9 mouse cellular contexts compared by ENCODE assay signal in genomic region chr2:75763252-75763651, GRCm38 (mm10). TPM values are rescaled to one million over a fixed set of nuclear protein-coding genes. Genes with fewer than 3 reads are reported as not detected.
DNase-seq lines count a peak whose midpoint lies in the region; ATAC-seq lines count a peak whose summit lies in the region.
"Had no signal": no experiment of that assay in that cellular context is flagged by ENCODE, and none has a peak within 500 bp of the region (broad histone marks: within the 10 kb centered on the region; RNA-seq: fewer than 3 reads in every experiment).

No protein-coding gene starts in this region.

- no peak overlapping the region for H3K4me3 ChIP-seq in kidney, embryonic 16.5 days (ENCODE audit: low read length)
- no peak overlapping the region for H3K4me3 ChIP-seq in macrophage (ENCODE audit: inconsistent target)
- H3K4me3 ChIP-seq in hindbrain, embryonic 13.5 days, result no peak overlapping the region
- H3K4me3 ChIP-seq: embryonic facial prominence, embryonic 12.5 days had no signal

- H3K79me2 ChIP-seq in macrophage (ENCODE audit: inconsistent target), result no peaks in the 10 kb centered on the region; the same call in 1 of the 2 replicates

- H3K27ac ChIP-seq in kidney, embryonic 16.5 days (ENCODE audit: low read length), result no peak overlapping the region
- H3K27ac ChIP-seq in macrophage, result peak overlapping the region; percentile 78
- no peak overlapping the region for H3K27ac ChIP-seq in hindbrain, embryonic 13.5 days
- H3K27ac ChIP-seq: embryonic facial prominence, embryonic 12.5 days had no signal

- H3K4me1 ChIP-seq in kidney, embryonic 16.5 days (ENCODE audit: insufficient read depth, low read length), result peaks cover under 1% of the 10 kb centered on the region; the same call in 1 of the 2 replicates
- H3K4me1 ChIP-seq in hindbrain, embryonic 13.5 days (replicated peaks), result peaks cover 3% of the 10 kb centered on the region; the same call in 1 of the 2 replicates

- H3K27me3 ChIP-seq in kidney, embryonic 16.5 days (ENCODE audit: insufficient read depth, low read length), result no peaks in the 10 kb centered on the region
- no peaks in the 10 kb centered on the region for H3K27me3 ChIP-seq in hindbrain, embryonic 13.5 days
- H3K27me3 ChIP-seq: embryonic facial prominence, embryonic 12.5 days had no signal

- 0 out of 2 replicates have a peak, but pooled peaks have one; percentile 46 for ATAC-seq in kidney, embryonic 16.5 days (ENCODE audit: low FRiP score, low TSS enrichment)
- ATAC-seq in hindbrain, embryonic 13.5 days (ENCODE audit: low FRiP score), result no peak

- intact Hi-C loops in left cerebral cortex, postnatal 4 days (cut with DNase I), result loop anchor here (10.0 kb wide), 1 partner anchor 58 kb away; the partner anchor contains the start of gene Nfe2l2

- H3K9ac ChIP-seq in kidney, embryonic 16.5 days (replicated peaks; ENCODE audit: low read length), result no peak overlapping the region
- no peak overlapping the region for H3K9ac ChIP-seq in hindbrain, embryonic 13.5 days
- H3K9ac ChIP-seq: embryonic facial prominence, embryonic 12.5 days had no signal

- DNase-seq in adrenal gland, adult 8-10 months, result peak; percentile 38
- DNase-seq in adrenal gland, postnatal 25 days, result no peak
- peak; percentile 53 for DNase-seq in c-Kit-positive CD71-negative TER-119-negative erythroid progenitor cells, embryonic 14.5 days (ENCODE audit: low read depth)
- no peak for DNase-seq in left cerebral cortex, postnatal 4 days
- DNase-seq in urinary bladder, postnatal 25 days (ENCODE audit: low spot score), result no peak

- WGBS in kidney, embryonic 16.5 days, result 61% methylated on average over 3 of the region's 3 CpGs
- WGBS in macrophage (ENCODE audit: missing documents), result 0% methylated on average over 3 of the region's 3 CpGs
- 83% methylated on average over 3 of the region's 3 CpGs for WGBS in hindbrain, embryonic 13.5 days

- no peak overlapping the region for H3K4me2 ChIP-seq in kidney, embryonic 16.5 days (replicated peaks; ENCODE audit: low read depth, low read length)
- no peak overlapping the region for H3K4me2 ChIP-seq in hindbrain, embryonic 13.5 days
- H3K4me2 ChIP-seq: embryonic facial prominence, embryonic 12.5 days had no signal

- no peaks in the 10 kb centered on the region for H3K36me3 ChIP-seq in kidney, embryonic 16.5 days (ENCODE audit: insufficient read depth, low read length)
- H3K36me3 ChIP-seq in macrophage (ENCODE audit: inconsistent target), result no peaks in the 10 kb centered on the region
- H3K36me3 ChIP-seq in hindbrain, embryonic 13.5 days, result no peaks in the 10 kb centered on the region
- H3K36me3 ChIP-seq: embryonic facial prominence, embryonic 12.5 days had no signal

- H3K9me3 ChIP-seq in kidney, embryonic 16.5 days (ENCODE audit: low read length), result no peaks in the 10 kb centered on the region
- H3K9me3 ChIP-seq in hindbrain, embryonic 13.5 days, result no peaks in the 10 kb centered on the region
- H3K9me3 ChIP-seq: embryonic facial prominence, embryonic 12.5 days had no signal

RNA-seq across cellular contexts. Expression of gene Nfe2l2, which starts 58.8 kb away (rescaled TPM):
- 100 to 1,000 TPM in 3 of 4 experiments, 10 to 100 TPM in 1; 93.7 to 115 (median 107) TPM for total RNA-seq in adrenal gland, adult 8-10 months (2022)
- 106 TPM in 2 replicates for total RNA-seq in adrenal gland, postnatal 25 days (2021)
- 87.7 and 90.7 TPM in 2 replicates for polyA plus RNA-seq in kidney, embryonic 16.5 days (2015; fragmentation: Nextera tagmentation; extraction: Ambion mirVana)
- 1,000 to 10,000 TPM in 4 of 26 experiments, 100 to 1,000 TPM in 21, 10 to 100 TPM in 1; 93.5 to 1,701 (median 398) TPM for total RNA-seq in macrophage (2018; cell fraction: chromatin; rRNA removed)
- 100 to 1,000 TPM; 118 to 679 (median 362) TPM for total RNA-seq in macrophage (2018; cell fraction: cytosol; rRNA removed)
- total RNA-seq in macrophage (2018; cell fraction: nucleus; rRNA removed), result 1,000 to 10,000 TPM in 5 of 26 experiments, 100 to 1,000 TPM in 21; 190 to 1,621 (median 565) TPM
- 189 to 430 TPM (median 388 TPM) in 3 replicates for polyA plus RNA-seq in macrophage (2018)
- 12.9 and 13.6 TPM in 2 replicates for polyA plus RNA-seq in hindbrain, embryonic 13.5 days (2015; fragmentation: Nextera tagmentation; extraction: Ambion mirVana)
- 1 to 10 TPM; 8.8 to 9.2 TPM for total RNA-seq in left cerebral cortex, postnatal 4 days (2021)

Comparison
In these comparisons a context has a peak if more than half of its experiments do, and no peak if none do; other contexts are left out.
1. DNase-seq: peak in adrenal gland, adult 8-10 months (single experiment) and c-Kit-positive CD71-negative TER-119-negative erythroid progenitor cells, embryonic 14.5 days (single experiment); none in adrenal gland, postnatal 25 days (single experiment), left cerebral cortex, postnatal 4 days (single experiment) and urinary bladder, postnatal 25 days (single experiment).
2. RNA of gene Nfe2l2, which starts 58.8 kb away (total RNA-seq): 93.7 to 115 TPM in adrenal gland, adult 8-10 months and 106 TPM in adrenal gland, postnatal 25 days; 8.8 to 9.2 TPM in left cerebral cortex, postnatal 4 days; every median in the first group is over 4 times any median in the second.